Mouse (Mus musculus) left cerebral cortex, adult 9 months (tissue): ENCODE data around the gene 2300002M23Rik.
A peak's percentile ranks its signal among the peaks of the same experiment; 100 is the strongest.

Experiments used
- DNase-seq, 2 experiments: peaks; one replicate each; pipeline ENCODE4 v3.0.0; 2022; ENCODE audit warnings: low spot score in 2 of 2

Gene 2300002M23Rik

GRCm38 (mm10) chr17:35556186-35556765, 11.0 kb upstream of the 2300002M23Rik start:
- no peak for DNase-seq

DNA sequence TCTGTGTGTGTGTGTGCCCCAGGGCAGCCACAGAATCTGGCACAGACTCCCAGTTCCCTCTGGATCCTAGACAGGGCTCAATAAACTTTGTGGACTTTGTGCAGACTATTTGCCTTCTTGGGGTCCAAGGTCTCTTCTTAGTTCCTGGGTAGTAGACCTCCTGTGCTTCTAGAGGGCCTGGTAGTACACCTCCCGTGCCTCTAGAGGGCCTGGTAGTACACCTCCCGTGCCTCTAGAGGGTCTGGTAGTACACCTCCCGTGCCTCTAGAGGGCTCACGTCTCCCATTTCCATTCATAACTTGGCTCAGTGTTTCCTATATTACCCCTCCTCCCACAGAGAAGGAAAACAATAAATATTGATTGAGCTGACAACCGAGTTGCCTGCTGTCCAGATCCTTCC, 10.4 kb upstream of the 2300002M23Rik start:
- peak in 1 of 2 experiments; percentile 34 for DNase-seq

DNA sequence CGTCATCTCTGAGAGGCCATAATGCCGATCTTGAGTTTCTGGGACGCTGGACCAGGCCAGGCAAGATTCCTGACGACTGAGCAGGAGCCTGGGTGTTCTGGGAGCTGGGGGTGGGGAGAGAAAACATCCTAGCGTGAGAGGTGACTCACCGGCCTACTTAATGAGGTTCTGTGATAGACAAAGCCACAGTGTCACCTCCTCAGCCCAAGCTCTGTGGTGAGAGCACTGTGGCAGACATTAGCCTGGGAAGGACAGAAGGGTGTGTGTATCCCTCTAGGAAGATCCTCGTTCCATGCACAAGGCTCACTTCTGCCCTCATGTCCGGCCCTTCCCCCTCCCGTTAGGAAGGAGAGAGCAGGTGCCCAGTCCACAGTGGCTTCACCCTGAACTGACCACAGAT, 9.9 kb upstream of the 2300002M23Rik start:
- no peak for DNase-seq

- no peak for DNase-seq
These were observed 9.0 kb upstream of the 2300002M23Rik start for GRCm38 (mm10) chr17:35558216-35558615.

- no peak for DNase-seq
These were observed 517 bp downstream of the 2300002M23Rik start for GRCm38 (mm10) chr17:35567767-35568166.

DNA sequence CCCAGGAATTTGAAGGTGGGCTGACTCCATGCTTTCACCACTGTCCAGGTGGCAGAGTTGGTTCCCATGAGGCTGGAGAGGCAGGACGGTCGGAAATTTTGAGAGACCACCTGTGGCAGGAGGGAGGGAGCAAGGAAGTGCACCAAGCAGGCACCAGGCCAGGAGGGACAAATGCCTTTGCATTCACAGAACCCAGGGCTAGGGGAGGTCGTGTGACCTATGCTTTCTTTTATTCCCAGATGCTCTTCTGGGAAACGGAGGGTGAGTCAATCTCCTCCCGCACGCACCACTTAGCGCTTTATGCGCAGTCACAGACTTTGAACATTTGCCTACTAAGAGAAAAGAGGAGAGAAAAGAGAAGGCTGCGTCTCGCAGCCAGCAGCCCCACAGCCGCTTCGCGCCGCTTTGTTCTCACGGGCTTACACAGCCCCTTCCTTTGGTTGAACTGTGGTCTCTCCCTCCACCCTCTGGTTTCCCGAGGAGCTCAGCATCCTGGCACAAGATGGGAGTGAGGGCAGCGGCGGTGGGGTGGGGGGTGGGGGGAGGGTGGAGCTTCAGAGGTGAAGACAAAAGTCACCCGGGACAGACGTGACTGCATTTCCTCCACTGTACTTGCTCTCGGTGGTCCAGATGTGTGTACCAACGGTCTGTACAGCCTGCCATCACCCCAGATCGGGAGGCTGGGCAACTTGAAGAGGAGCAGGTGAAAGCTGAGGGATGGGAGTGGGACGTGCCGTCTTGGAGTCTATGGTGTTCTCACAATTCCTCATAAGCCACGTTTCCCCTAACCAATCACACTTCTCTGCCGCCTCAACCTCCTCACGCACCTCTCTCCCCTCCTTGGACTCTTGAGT, 2.1 kb downstream of the 2300002M23Rik start:
- DNase-seq, result no peak

DNA sequence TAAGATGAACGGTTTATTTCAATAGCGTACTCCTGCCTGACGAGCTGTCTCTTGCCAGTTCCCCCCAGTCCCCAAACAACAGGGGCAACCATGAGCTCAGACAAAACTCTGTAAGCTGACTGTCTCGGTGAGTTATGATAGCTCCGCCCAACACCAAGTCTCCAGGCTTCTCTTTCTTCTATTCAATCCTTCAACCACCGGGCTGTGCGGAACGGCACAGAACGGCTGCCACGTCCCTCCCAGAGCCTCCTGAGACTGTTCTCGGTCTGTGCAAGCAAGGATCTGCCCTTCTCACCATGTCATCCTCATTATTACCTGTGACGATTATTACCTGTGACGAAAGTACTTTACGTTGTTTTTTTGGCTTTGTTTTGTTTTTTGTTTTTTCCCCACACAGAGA, 3.6 kb downstream of the 2300002M23Rik start:
- DNase-seq, result no peak

- no peak for DNase-seq
These were observed 4.2 kb downstream of the 2300002M23Rik start for GRCm38 (mm10) chr17:35571477-35571876.

DNA sequence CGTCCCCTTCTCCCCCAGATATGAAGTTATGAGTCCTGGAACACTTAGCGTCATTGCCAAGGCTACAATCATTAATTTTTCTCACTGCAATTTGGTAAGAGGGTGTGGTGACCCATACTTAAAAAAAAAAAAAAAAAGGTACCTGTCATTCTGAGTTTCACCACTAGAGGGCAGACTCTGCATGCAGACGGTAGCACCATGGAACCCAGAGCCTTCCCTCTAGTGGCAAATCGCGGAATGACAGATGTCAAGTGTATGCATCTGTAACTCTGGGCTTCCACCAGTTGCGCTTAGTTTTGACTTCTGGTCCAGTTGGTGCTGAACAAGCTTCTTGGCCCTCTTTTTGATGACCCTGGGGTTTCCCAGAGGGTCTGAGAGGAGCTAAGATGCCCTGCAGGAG, 11.0 kb downstream of the 2300002M23Rik start:
- peak in 1 of 2 experiments; percentile 80 for DNase-seq

- no peak for DNase-seq
These were observed 15.7 kb downstream of the 2300002M23Rik start for GRCm38 (mm10) chr17:35582900-35583299.

DNA sequence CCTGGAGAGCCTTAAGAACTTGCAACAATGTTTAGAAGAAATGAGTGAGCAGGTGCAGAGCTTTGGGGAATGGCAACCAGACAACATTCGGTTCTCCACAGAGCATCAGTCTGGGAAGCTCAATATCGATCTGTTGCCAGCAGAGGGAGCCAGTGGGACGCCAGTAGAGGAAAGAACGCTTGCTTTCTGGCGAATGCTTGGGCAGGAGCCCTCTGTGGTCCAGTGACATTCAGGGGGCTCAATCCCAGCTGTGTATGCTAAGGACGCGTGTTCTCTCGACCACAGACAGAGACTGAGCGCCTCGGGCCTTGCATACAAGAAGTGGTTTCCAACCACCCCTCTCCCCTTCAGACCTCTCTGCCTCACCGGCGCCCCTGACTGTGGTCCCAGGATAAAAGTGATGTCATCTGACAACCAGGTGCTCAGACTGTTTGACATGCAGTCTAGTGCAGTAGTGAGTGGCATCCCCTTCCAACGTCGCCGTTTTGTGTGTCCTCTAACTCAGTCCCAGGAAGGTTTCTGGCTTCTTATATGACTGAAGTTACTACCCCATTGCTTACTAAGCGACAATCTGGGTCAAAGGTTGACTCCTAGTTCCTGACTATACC, 17.2 kb downstream of the 2300002M23Rik start:
- DNase-seq, result peak in 1 of 2 experiments; percentile 89

GRCm38 (mm10) chr17:35587291-35587690, 20.0 kb downstream of the 2300002M23Rik start:
- DNase-seq, result no peak

GRCm38 (mm10) chr17:35588387-35588786, 21.1 kb downstream of the 2300002M23Rik start:
- no peak for DNase-seq

DNA sequence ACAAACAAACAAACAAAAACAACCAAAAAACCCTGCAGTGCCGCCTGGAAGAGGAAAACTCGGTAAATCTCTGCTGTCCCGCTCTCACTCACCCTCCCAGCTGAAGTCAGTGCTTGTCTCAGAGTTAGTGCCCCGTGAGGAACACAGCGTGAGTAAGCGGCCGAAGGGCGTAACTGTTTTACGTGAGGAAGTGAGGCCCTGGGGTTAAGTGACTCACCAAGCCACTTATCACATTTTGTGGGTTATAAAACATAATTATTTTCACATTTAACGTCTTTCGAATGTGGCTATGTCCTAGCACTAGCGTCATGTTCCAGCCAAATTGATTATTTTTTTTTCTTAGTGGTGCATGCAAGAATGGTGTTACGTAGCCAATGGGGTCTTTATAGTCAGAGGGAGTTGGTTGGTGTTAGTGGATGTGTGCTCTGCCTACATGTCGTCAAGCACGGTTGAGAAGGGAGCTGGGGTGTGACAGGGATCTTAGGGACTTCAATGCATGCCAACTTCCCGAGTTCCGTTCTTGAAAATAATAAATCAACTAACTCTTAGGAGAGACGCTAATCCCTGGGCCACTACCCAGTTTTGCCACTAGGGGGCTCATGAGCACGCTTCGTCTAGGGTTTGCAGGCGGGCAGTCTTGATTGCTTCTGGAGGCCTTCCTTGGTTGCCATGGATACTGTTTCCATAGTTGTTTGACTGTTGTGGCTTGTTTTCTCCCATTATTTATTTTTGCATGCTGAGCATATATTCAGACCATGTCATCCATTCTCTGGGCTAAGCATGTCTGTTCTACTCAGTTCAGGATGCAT, 23.4 kb downstream of the 2300002M23Rik start:
- peak in 1 of 2 experiments; percentile 85 for DNase-seq

DNA sequence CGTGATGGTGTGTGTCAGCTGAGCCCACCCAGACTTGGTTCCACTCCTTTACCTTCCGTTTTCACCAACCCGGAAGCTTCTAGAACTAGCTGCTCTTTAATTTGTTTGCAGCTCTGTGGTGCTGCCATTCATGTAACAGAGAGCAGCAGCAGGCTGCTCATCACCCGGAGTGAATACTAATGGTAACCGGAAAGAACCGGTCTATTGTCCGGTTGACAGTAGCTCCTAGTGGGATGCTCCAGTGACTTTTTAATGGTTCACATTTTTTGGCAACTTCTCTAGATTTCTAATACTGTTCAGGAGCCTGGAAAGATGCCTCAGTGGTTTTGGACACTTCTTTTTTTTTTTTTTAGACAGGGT, 23.9 kb downstream of the 2300002M23Rik start:
- DNase-seq, result no peak

DNA sequence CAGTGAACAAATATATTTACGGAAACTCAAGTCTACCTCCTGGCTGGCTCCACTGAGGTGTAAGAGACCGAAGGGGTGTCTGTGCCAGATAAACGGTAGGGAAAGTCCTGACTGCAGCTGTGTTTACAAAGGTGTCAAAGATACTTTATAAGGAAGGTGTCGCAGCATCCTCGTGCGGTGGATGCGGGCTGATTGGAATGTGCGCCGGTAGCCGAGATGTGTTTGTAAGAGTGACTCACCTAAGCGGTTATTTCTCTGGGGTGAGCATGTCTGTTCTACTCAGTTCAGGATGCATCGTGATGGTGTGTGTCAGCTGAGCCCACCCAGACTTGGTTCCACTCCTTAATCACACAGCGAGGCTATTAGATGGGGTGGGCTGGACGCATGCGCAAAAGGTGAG, 24.5 kb downstream of the 2300002M23Rik start:
- DNase-seq, result peak in 1 of 2 experiments; percentile 15

DNA sequence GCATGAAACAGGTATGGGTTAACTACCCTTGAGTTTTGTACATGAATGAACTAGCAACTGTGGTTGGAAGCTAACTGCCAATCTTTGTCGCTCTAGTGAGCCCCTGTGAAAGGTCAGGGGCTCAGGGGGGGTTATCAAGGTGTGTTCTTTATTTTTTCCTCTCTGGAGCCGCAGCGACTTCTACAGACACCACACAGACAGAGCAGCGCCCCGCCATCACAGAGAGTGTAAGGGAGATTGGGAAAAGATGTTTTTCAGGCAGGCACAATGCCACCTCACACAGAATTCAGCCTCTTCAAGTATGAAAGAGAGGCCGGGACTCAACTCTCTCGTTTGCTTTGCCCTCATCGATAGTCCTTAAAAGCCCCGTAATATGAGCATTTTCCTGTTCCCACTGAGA, 24.9 kb downstream of the 2300002M23Rik start:
- no peak for DNase-seq

DNA sequence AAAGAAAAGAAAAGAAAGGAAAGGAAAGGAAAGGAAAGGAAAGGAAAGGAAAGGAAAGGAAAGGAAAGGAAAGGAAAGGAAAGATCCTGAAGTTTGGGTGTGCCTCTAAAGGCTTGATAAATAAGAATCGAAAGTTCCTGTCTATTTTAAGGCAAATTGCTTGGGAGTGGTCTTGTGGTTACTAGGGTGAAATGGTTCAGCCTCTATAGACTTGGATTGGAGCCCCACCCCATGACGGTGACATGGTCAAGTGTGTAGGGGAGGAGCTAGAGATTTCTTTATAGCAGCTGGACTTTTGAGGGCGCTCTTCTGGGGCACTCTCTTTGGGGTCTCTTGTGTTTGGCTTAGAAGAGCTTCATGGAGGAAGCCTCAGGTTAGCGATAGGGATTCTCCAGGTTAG, 26.5 kb downstream of the 2300002M23Rik start:
- no peak for DNase-seq

- no peak for DNase-seq
These were observed 27.2 kb downstream of the 2300002M23Rik start for GRCm38 (mm10) chr17:35594456-35594855.

DNA sequence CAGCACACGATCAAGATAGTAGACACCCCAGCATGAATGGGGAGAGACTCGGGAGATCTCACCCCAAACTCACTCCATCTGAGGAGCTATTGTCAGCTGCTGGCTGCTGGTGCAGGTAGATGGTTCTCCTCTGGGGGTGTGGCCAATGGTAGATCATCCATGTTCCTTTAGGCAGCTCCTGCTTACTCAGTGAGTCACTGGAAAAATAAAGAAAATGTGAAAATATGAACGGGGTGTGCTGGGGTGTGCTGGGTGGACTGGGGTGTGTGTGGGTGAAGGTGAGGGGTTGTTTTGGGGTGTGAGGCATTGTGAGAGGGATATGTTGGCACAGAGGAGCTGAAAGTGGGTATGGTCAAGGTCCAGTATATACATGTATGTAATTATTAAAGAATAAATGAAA, 30.1 kb downstream of the 2300002M23Rik start:
- no peak for DNase-seq

- no peak for DNase-seq
These were observed 34.0 kb downstream of the 2300002M23Rik start, which contains the start of gene Sfta2 for GRCm38 (mm10) chr17:35601249-35601648. Gene Sfta2, plus strand, starts transcription at chr17:35601549.
